Mouse (Mus musculus) left cerebral cortex, postnatal 10 days (tissue): ENCODE data around the gene Prkaa1. TPM values are rescaled to one million over a fixed set of nuclear protein-coding genes. Genes with fewer than 3 reads are reported as not detected.
"Not testable (repeated sequence)": the region's sequence is repeated elsewhere in the genome, so short reads cannot be mapped to it uniquely, and the experiment has no call there.

Experiments used
- DNase-seq, 2 experiments: peaks; one replicate each; pipeline ENCODE4 v3.0.0; 2021 to 2022; ENCODE audit warnings: low spot score in 2 of 2, mixed read lengths in 1 of 2; ENCODE audit errors: extremely low spot score in 1 of 2
- intact Hi-C: fragments of 180-260 bp; cut with DNase I; formaldehyde crosslinking; loops from one replicate; pipeline ENCODE4 v1.15.1; 2025
- total RNA-seq, 2 experiments: library from RNA; stranded (reverse); gene quantifications; 2 replicates each; pipeline ENCODE4 v1.2.3; 2021

Gene Prkaa1
- total RNA-seq, 2 experiments from 2014 or later, result 15.7 to 18.2 TPM

DNA sequence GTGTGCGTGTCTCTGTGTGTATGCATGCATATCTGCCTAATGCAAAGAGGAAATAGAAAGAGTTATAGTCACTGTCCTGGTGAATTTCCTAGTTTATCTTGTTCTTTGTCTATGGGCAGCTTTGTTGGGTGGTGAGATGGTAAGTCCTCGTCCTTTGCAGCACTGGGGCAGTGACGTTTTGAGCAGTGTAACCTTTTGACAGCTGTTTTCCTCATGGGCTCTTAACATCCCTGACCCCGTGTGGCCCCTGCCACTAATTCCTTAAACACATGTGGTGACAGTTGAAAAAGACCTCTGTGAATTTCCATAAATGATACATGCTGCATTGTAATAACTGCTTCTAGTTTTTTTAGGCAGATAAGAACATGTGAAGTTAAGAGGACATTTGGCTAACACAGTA is 53.0 kb downstream of the Prkaa1 start:
- DNase-seq, result no peak
- intact Hi-C loops, result no loop called here

DNA sequence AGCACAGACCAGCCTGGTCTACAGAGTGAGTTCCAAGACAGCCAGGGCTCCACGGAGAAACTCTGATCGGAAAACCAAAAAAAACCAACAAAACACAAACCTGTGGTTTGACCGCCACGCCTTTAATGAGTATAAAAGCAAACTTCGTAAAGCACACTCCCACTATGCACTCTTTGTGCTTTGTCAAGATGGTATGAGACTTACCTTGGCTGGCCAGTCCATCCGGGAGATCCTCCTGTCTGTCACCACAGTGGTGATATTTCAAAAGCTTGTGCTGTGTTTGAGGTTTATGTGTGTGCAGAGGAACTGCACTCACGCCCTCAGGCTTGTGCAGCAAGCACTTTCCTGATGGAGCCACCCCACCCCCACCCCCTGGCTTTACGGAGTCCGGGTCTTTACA is 61.6 kb downstream of the Prkaa1 start:
- intact Hi-C loops, result no loop called here
- no peak for DNase-seq

DNA sequence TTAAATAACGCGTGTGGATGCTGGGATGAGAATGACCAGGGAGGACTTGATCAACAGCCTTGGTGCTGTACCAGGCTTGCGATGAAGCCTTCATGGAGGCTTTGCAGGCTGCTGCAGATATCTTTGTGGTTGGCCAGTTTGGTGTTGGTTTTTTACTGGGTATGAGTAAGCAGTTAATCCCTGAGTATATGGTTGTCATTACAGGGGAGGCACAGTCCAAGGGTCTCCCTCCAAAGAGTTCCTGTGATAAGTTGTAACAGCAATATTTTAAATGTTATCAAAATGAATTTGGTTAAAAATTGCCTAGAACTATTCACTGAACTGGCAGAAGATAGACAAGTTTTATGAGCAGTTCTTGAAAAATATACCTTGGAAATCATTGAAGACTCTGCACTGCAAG is 65.5 kb downstream of the Prkaa1 start:
- intact Hi-C loops, result no loop called here
- no peak for DNase-seq

- no peak for DNase-seq
- intact Hi-C loops, result no loop called here
Observed at GRCm38 (mm10) chr15:5220491-5220890, 76.8 kb downstream of the Prkaa1 start.

DNA sequence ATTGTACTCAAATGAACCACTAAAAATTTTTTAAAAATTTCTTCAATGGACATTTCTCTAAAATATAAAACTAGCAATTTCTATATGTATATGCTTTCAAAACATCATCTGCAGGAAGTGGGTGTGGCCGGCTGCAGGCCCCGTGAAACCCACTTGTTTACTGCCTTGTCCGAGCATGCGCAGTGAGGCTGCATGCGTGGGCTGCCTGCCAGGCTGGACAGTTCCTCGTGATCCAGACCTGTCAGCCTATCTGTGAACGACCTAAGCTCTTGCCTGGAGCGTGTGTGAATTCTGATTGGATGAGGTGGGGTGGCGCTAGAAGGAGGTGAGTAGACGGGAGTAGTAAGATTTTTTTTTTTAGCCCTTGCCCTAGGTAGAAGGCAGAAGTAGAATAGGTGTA is 87.1 kb downstream of the Prkaa1 start:
- intact Hi-C loops, DNase-seq: not testable (repeated sequence)

Other genes starting within 250 kb of the Prkaa1 start
- not detected for gene Mroh2b, start 245.1 kb upstream of the Prkaa1 start, total RNA-seq
- gene C7, start 80.1 kb upstream of the Prkaa1 start, total RNA-seq, result under 1 TPM; 0.47 to 0.81 TPM
- under 1 TPM; 0.73 to 0.88 TPM for gene Card6, start 35.3 kb upstream of the Prkaa1 start, total RNA-seq
- 100 to 1,000 TPM; 247 to 251 TPM for gene Rpl37, start 27.2 kb upstream of the Prkaa1 start, total RNA-seq
- 10 to 100 TPM; 47.3 to 47.8 TPM for gene Ttc33, start 41.7 kb downstream of the Prkaa1 start, total RNA-seq
- 1 to 10 TPM; 2.4 to 2.9 TPM for gene Ptger4, start 100.3 kb downstream of the Prkaa1 start, total RNA-seq